Mouse (Mus musculus) forebrain, embryonic 14.5 days (tissue): ENCODE results near the gene Cd101. TPM values are rescaled to one million over a fixed set of nuclear protein-coding genes. Genes with fewer than 3 reads are reported as not detected.
A peak's percentile ranks its signal among the peaks of the same experiment; 100 is the strongest.

Experiments
- ATAC-seq: fragments of 200-750 bp; cut with Nextera tagmentation; 2 replicates; pipeline ENCODE4 v1.8.0; 2017; ENCODE audit warnings: mild to moderate bottlenecking, moderate library complexity
- DNase-seq: peaks from one replicate; pipeline ENCODE4 v3.0.0-alpha.2; 2015; ENCODE audit warnings: low spot score
- H3K27ac ChIP-seq: fragments of 300-500 bp; sonication (generic); 2 replicates; pipeline ENCODE4 v1.5.1; 2014; ENCODE audit warnings: low read depth, mild to moderate bottlenecking, control low read depth, low read length, moderate library complexity
- H3K27me3 ChIP-seq: fragments of 300-500 bp; sonication (generic); replicated peaks from 2 replicates; pipeline ENCODE4 v1.6.1; 2014; ENCODE audit warnings: low read length, control low read depth, mixed read lengths; ENCODE audit not compliant: control insufficient read depth, insufficient read depth
- H3K36me3 ChIP-seq: fragments of 300-500 bp; sonication (generic); 2 replicates; pipeline ENCODE4 v1.6.1; 2014; ENCODE audit warnings: low read length, control low read depth; ENCODE audit not compliant: control insufficient read depth, insufficient read depth
- H3K4me1 ChIP-seq: fragments of 300-500 bp; sonication (generic); 2 replicates; pipeline ENCODE4 v1.6.1; 2014; ENCODE audit warnings: antibody characterized with exemption, low read length, control low read depth; ENCODE audit not compliant: control insufficient read depth, insufficient read depth
- H3K4me2 ChIP-seq: fragments of 300-500 bp; sonication (generic); 2 replicates; pipeline ENCODE4 v1.6.1; 2014; ENCODE audit warnings: mild to moderate bottlenecking, control low read depth, low read length
- H3K4me3 ChIP-seq: fragments of 300-500 bp; sonication (generic); 2 replicates; pipeline ENCODE4 v1.5.1; 2014; ENCODE audit warnings: low read depth, low read length, control low read depth
- H3K9ac ChIP-seq: fragments of 300-500 bp; sonication (generic); 2 replicates; pipeline ENCODE4 v1.6.1; 2014; ENCODE audit warnings: mild to moderate bottlenecking, low read length, control low read depth, moderate library complexity
- H3K9me3 ChIP-seq: fragments of 300-500 bp; sonication (generic); replicated peaks from 2 replicates; pipeline ENCODE4 v1.6.1; 2016; ENCODE audit warnings: low read length, control low read depth, mixed read lengths; ENCODE audit not compliant: control insufficient read depth
- WGBS: fragments of 180-500 bp; shearing (Covaris S2); extraction: QIAGEN DNeasy Blood & Tissue Kit; methylation state at CpG from one replicate; pipeline ENCODE4 v1.1.7; 2014; 5-methylcytosine and 5-hydroxymethylcytosine counted together
- polyA plus RNA-seq: library from polyadenylated mRNA; unstranded; fragments of >200 nt; fragmentation: Nextera tagmentation; extraction: Ambion mirVana; gene quantifications from 2 replicates; pipeline ENCODE4 v1.2.1, GENCODE M21; 2014

Gene Cd101
- polyA plus RNA-seq, 1 experiment from 2014 or later: not detected

- Histone ChIP-seq H3K4me2 (no peak overlapping the region), H3K4me1 (no peaks in the 10 kb centered on the region), H3K9ac (no peak overlapping the region), H3K4me3 (no peak overlapping the region), H3K9me3 (no peaks in the 10 kb centered on the region), H3K36me3 (no peaks in the 10 kb centered on the region), H3K27ac (no peak overlapping the region), H3K27me3 (no peaks in the 10 kb centered on the region)
- 89% methylated on average over 15 of the region's 15 CpGs for WGBS
- ATAC-seq (no peak), DNase-seq (no peak)
Observed at GRCm38 (mm10) chr3:101003575-101004356, 25.6 kb downstream of the Cd101 start.

GRCm38 (mm10) chr3:100999732-101000131 is 29.6 kb downstream of the Cd101 start:
- no peaks in the 10 kb centered on the region for H3K27me3 ChIP-seq
- no peaks in the 10 kb centered on the region for H3K4me1 ChIP-seq
- no peak overlapping the region for H3K27ac ChIP-seq
- ATAC-seq: no peak
- WGBS: 28% methylated on average over 2 of the region's 2 CpGs
- no peak overlapping the region for H3K9ac ChIP-seq
- no peaks in the 10 kb centered on the region for H3K36me3 ChIP-seq
- H3K4me3 ChIP-seq: no peak overlapping the region
- no peak overlapping the region for H3K4me2 ChIP-seq
- no peaks in the 10 kb centered on the region for H3K9me3 ChIP-seq
- no peak for DNase-seq

- no peak overlapping the region for H3K4me2 ChIP-seq
- DNase-seq (peak; percentile 71), ATAC-seq (peak; percentile 63)
- no peaks in the 10 kb centered on the region for H3K27me3 ChIP-seq
- H3K9ac ChIP-seq: no peak overlapping the region
- no peaks in the 10 kb centered on the region for H3K36me3 ChIP-seq
- no peaks in the 10 kb centered on the region for H3K4me1 ChIP-seq
- no peak overlapping the region for H3K27ac ChIP-seq
- 19% methylated on average over 6 of the region's 6 CpGs for whole genome bisulfite sequencing
- H3K4me3 ChIP-seq: no peak overlapping the region
- no peaks in the 10 kb centered on the region for H3K9me3 ChIP-seq
Observed at GRCm38 (mm10) chr3:100998904-100999340, 30.4 kb downstream of the Cd101 start.

GRCm38 (mm10) chr3:100997785-100998570 is 31.4 kb downstream of the Cd101 start:
- Histone ChIP-seq H3K9me3 (no peaks in the 10 kb centered on the region), H3K9ac (no peak overlapping the region), H3K4me2 (no peak overlapping the region), H3K36me3 (no peaks in the 10 kb centered on the region), H3K4me3 (no peak overlapping the region), H3K27me3 (no peaks in the 10 kb centered on the region), H3K4me1 (no peaks in the 10 kb centered on the region), H3K27ac (no peak overlapping the region)
- ATAC-seq (peak; percentile 16; the same call in 1 of the 2 replicates), DNase-seq (peak; percentile 35)
- WGBS: 78% methylated on average over 10 of the region's 10 CpGs

GRCm38 (mm10) chr3:100994252-100994651 is 35.1 kb downstream of the Cd101 start:
- ATAC-seq (no peak), DNase-seq (no peak)
- H3K9ac ChIP-seq: no peak overlapping the region
- no peak overlapping the region for H3K4me3 ChIP-seq
- WGBS: 71% methylated on average over 4 of the region's 4 CpGs
- no peak overlapping the region for H3K4me2 ChIP-seq
- H3K36me3 ChIP-seq: no peaks in the 10 kb centered on the region
- H3K9me3 ChIP-seq: no peaks in the 10 kb centered on the region
- H3K27me3 ChIP-seq: no peaks in the 10 kb centered on the region
- H3K4me1 ChIP-seq: peaks cover 2% of the 10 kb centered on the region
- no peak overlapping the region for H3K27ac ChIP-seq

GRCm38 (mm10) chr3:100993718-100994117 is 35.6 kb downstream of the Cd101 start:
- Histone ChIP-seq H3K4me3 (no peak overlapping the region), H3K36me3 (no peaks in the 10 kb centered on the region), H3K9me3 (no peaks in the 10 kb centered on the region), H3K4me2 (no peak overlapping the region), H3K9ac (no peak overlapping the region), H3K27ac (no peak overlapping the region), H3K27me3 (no peaks in the 10 kb centered on the region), H3K4me1 (peaks cover 5% of the 10 kb centered on the region)
- WGBS: 89% methylated on average over 15 of the region's 15 CpGs
- ATAC-seq: no peak
- no peak for DNase-seq

- WGBS: 90% methylated on average over 7 of the region's 7 CpGs
- H3K9ac ChIP-seq: no peak overlapping the region
- DNase-seq (no peak), ATAC-seq (no peak)
- H3K27ac ChIP-seq: no peak overlapping the region
- no peaks in the 10 kb centered on the region for H3K9me3 ChIP-seq
- no peaks in the 10 kb centered on the region for H3K27me3 ChIP-seq
- H3K4me1 ChIP-seq: peaks cover 5% of the 10 kb centered on the region
- no peak overlapping the region for H3K4me3 ChIP-seq
- no peaks in the 10 kb centered on the region for H3K36me3 ChIP-seq
- no peak overlapping the region for H3K4me2 ChIP-seq
Observed at GRCm38 (mm10) chr3:100993158-100993557, 36.2 kb downstream of the Cd101 start.

- DNase-seq: no peak
- no peak overlapping the region for H3K4me3 ChIP-seq
- WGBS: 21% methylated on average over 1 of the region's 1 CpGs
- H3K9me3 ChIP-seq: no peaks in the 10 kb centered on the region
- H3K27me3 ChIP-seq: no peaks in the 10 kb centered on the region
- H3K36me3 ChIP-seq: no peaks in the 10 kb centered on the region
- ATAC-seq: no peak
- H3K4me1 ChIP-seq: peaks cover 5% of the 10 kb centered on the region
- H3K27ac ChIP-seq: no peak overlapping the region
- no peak overlapping the region for H3K9ac ChIP-seq
- H3K4me2 ChIP-seq: no peak overlapping the region
Observed at GRCm38 (mm10) chr3:100990231-100990630, 39.1 kb downstream of the Cd101 start.

- H3K27me3 ChIP-seq: no peaks in the 10 kb centered on the region
- H3K4me2 ChIP-seq: no peak overlapping the region
- no peaks in the 10 kb centered on the region for H3K9me3 ChIP-seq
- DNase-seq: no peak
- no peak overlapping the region for H3K27ac ChIP-seq
- ATAC-seq: no peak
- no peaks in the 10 kb centered on the region for H3K36me3 ChIP-seq
- H3K4me1 ChIP-seq: peaks cover 5% of the 10 kb centered on the region
- WGBS: 34% methylated on average over 12 of the region's 12 CpGs
- no peak overlapping the region for H3K4me3 ChIP-seq
- H3K9ac ChIP-seq: no peak overlapping the region
Observed at GRCm38 (mm10) chr3:100989417-100989816, 39.9 kb downstream of the Cd101 start.
